Mouse (Mus musculus) limb, embryonic 15.5 days (tissue): ENCODE measurements around the gene Nr2c1. TPM values are rescaled to one million over a fixed set of nuclear protein-coding genes. Genes with fewer than 3 reads are reported as not detected.

Experiments used
- ATAC-seq: fragments of 200-750 bp; cut with Nextera tagmentation; 2 replicates; pipeline ENCODE4 v1.8.0; 2017; ENCODE audit warnings: low read depth, moderate TSS enrichment; ENCODE audit not compliant: insufficient number of reproducible peaks, low FRiP score, low TSS enrichment
- H3K27ac ChIP-seq: fragments of 300-500 bp; sonication (generic); 2 replicates; pipeline ENCODE4 v1.5.1; 2015; ENCODE audit warnings: moderate library complexity, mild to moderate bottlenecking, inconsistent platforms
- H3K27me3 ChIP-seq: fragments of 300-500 bp; sonication (generic); 2 replicates; pipeline ENCODE4 v1.6.1; 2015; ENCODE audit warnings: inconsistent platforms
- H3K36me3 ChIP-seq: fragments of 300-500 bp; sonication (generic); 2 replicates; pipeline ENCODE4 v1.6.1; 2015; ENCODE audit warnings: inconsistent platforms
- H3K4me1 ChIP-seq: fragments of 300-500 bp; sonication (generic); 2 replicates; pipeline ENCODE4 v1.6.1; 2015; ENCODE audit warnings: inconsistent platforms
- H3K4me2 ChIP-seq: fragments of 300-500 bp; sonication (generic); 2 replicates; pipeline ENCODE4 v1.6.1; 2015; ENCODE audit warnings: mild to moderate bottlenecking, inconsistent platforms
- H3K4me3 ChIP-seq: fragments of 300-500 bp; sonication (generic); 2 replicates; pipeline ENCODE4 v1.5.1; 2015; ENCODE audit warnings: mild to moderate bottlenecking, inconsistent platforms
- H3K9ac ChIP-seq: fragments of 300-500 bp; sonication (generic); 2 replicates; pipeline ENCODE4 v1.6.1; 2015; ENCODE audit warnings: inconsistent platforms
- H3K9me3 ChIP-seq: fragments of 300-500 bp; sonication (generic); 2 replicates; pipeline ENCODE4 v1.6.1; 2016; ENCODE audit warnings: inconsistent platforms
- WGBS: fragments of 180-500 bp; shearing (Covaris S2); methylation state at CpG from one replicate; pipeline ENCODE4 v1.1.7; 2015; 5-methylcytosine and 5-hydroxymethylcytosine counted together
- polyA plus RNA-seq: library from polyadenylated mRNA; unstranded; fragments of >200 nt; fragmentation: Nextera tagmentation; extraction: Ambion mirVana; gene quantifications from 2 replicates; pipeline ENCODE4 v1.2.1, GENCODE M21; 2015

Gene Nr2c1
- polyA plus RNA-seq, 1 experiment from 2014 or later, result 8.0 TPM

DNA sequence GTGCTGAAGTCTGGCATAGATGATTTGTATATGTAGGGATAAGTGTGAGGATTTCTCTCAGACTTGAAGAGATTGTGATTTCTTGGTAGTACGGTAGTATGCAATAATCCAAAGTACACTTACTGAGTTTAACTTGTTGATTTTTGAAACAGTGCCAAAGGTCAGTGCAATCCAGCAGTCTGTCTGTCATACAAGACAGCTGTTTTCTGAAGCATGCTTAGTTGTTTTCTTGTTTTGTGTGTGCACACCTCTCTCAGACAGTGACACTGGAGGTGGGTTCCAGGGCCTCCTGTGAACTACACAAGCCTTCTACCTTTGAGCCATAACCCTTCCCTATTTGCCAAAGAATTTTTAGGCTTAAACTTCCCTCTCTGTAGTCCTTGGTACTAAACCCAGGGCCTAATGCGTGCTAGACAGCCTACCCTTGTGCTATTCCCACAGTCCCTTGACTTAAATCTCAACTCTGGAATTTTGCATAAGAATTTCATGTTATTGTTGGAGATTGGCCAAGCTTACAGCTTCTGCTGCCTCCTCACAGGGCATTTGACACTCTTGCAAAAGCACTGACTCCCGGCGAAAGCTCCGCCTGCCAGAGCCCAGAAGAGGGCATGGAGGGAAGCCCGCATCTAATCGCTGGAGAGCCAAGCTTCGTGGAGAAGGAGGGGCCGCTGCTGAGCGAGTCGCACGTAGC lies 23.8 kb downstream of the Nr2c1 start:
- H3K36me3 ChIP-seq, result peaks cover 73% of the 10 kb centered on the region
- 55% methylated on average over 12 of the region's 12 CpGs for WGBS
- H3K9ac ChIP-seq, result no peak overlapping the region
- no peak overlapping the region for H3K4me2 ChIP-seq
- no peaks in the 10 kb centered on the region for H3K27me3 ChIP-seq
- no peak overlapping the region for H3K27ac ChIP-seq
- H3K9me3 ChIP-seq, result no peaks in the 10 kb centered on the region
- no peak overlapping the region for H3K4me3 ChIP-seq
- ATAC-seq, result no peak
- H3K4me1 ChIP-seq, result no peaks in the 10 kb centered on the region

DNA sequence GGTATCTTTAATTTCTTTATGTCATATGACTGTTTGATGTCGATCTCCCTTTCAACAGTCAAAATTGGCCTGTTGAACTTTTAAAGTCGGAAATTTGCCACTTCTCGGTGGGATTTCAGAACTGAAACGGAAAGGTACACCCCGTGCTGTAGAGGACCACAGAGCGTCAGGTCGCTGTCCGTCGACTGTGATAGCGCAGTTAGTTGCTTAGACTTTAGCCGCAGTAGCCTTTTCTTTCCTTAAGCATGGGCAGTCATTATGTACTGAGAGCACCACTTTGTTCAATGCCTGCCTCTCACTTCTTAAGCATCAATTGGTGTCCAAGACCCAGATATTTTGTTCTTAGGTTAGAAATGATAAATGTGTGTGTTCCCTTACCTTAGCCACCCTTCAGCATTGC lies 24.3 kb downstream of the Nr2c1 start:
- Histone ChIP-seq H3K4me2 (no peak overlapping the region), H3K9me3 (no peaks in the 10 kb centered on the region), H3K9ac (no peak overlapping the region), H3K4me3 (no peak overlapping the region), H3K36me3 (peaks cover 68% of the 10 kb centered on the region), H3K27me3 (no peaks in the 10 kb centered on the region), H3K4me1 (no peaks in the 10 kb centered on the region), H3K27ac (no peak overlapping the region)
- ATAC-seq, result no peak
- 79% methylated on average over 11 of the region's 11 CpGs for WGBS

DNA sequence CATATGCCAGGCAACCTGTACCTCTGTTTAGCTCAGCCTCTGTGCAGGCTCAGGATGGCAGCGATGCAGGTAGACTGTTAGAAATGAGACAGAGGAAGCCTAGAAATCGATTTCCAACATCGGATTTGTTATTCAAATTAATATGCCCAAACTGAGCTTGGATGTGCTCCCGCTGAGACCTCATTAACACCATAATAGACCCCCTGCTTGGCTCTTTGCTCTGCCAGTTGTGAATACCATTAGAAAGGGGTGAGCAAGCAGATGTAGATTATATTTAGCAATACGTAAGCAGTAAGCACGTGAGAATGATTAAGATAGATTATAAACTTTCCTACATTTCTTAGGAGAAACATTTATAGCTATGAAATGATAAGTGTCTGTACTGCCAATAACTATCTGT lies 24.9 kb downstream of the Nr2c1 start:
- Histone ChIP-seq H3K4me1 (no peaks in the 10 kb centered on the region), H3K9ac (no peak overlapping the region), H3K36me3 (peaks cover 62% of the 10 kb centered on the region), H3K27ac (no peak overlapping the region), H3K27me3 (no peaks in the 10 kb centered on the region), H3K9me3 (no peaks in the 10 kb centered on the region), H3K4me2 (no peak overlapping the region), H3K4me3 (no peak overlapping the region)
- 74% methylated on average over 6 of the region's 6 CpGs for WGBS
- ATAC-seq, result no peak

DNA sequence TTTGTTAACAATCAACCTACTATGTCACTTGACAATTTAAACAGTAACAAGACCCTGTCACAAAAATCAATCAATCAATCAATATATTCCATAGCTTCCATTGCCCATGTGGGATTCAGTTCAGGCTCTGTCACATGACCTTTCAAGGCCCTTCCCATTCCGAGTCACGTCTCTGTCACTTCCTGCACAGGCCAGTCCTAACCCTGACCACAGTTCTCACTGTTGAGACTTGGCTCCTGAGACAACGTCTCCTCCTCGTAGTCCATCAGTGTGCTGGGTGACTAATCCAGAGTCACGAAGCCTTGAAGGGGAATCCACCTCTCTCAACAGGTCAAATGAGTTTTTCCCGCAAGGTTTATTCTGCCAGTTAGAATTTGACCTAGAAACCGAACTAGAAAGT lies 26.8 kb downstream of the Nr2c1 start:
- Histone ChIP-seq H3K9ac (no peak overlapping the region), H3K4me1 (no peaks in the 10 kb centered on the region), H3K27ac (no peak overlapping the region), H3K9me3 (no peaks in the 10 kb centered on the region), H3K4me2 (no peak overlapping the region), H3K36me3 (peaks cover 49% of the 10 kb centered on the region), H3K27me3 (no peaks in the 10 kb centered on the region), H3K4me3 (no peak overlapping the region)
- no peak for ATAC-seq
- 83% methylated on average over 7 of the region's 7 CpGs for WGBS

DNA sequence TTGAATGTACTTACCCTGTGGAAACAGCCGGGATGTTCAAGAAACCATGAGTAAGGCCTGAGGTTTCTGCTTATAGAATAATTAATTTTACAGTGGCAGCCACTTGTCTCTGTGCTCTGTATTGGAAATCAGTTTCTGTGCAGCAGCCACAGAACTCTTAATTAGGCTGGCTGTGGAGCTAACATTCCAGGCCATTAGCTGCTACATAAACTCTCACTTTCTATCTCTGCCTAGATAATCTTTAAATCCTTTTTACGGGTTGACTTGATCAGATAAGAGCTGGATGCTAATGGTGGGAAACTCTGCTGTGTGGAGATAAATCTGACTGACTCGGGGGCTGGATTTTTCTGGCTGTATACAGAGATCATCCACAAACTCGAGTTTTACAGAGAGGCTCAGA lies 35.4 kb downstream of the Nr2c1 start:
- Histone ChIP-seq H3K4me1 (no peaks in the 10 kb centered on the region), H3K9me3 (no peaks in the 10 kb centered on the region), H3K27ac (no peak overlapping the region), H3K36me3 (peaks cover 41% of the 10 kb centered on the region), H3K27me3 (no peaks in the 10 kb centered on the region), H3K4me2 (no peak overlapping the region), H3K9ac (no peak overlapping the region), H3K4me3 (no peak overlapping the region)
- ATAC-seq, result no peak
- WGBS, result 63% methylated on average over 4 of the region's 4 CpGs

DNA sequence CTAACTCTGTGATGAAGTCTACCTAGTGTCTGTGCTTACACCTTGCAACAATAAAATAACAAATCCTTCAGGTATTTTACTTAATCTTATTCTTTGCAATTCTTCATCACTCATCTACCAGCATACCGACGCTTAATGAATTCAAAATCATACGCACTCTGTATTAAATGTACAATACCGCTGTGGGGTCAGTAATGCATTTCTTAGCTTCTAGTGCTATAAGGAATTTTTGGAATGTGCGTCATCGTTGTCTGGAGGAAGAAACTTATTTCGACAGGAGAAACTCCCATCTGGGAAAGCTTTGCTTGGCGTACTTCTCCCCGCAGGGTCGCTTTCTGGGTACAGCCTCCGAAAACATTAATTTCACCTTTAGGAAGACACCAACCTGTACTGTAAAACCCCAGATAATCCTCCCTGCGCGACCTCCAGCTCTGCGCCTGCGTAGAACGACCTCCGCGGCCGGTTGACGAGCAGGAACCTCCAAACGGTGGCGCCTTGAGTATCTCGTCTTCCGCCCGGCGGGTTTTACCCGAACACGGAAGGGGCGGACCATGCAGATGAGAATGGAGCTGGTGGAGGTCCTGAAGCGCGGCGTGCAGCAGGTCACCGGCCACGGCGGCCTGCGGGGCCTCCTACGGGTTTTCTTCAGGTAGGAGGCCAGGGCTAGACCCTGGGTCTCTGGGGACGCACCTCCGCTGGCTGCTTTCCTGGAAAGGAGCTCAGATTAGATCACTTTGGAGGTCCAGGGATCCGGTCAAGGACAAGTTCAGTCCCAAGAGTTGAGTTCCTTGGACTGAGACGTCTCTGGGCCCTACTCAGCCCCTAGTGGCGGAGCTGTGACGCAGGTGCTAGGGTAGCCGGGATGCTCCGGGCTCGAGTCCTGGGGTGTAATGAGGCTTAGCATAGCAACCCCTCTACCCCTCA lies 50.9 kb downstream of the Nr2c1 start, which contains the start of gene Ndufa12:
TSS of gene Ndufa12 (plus strand) at position 239 of the 924 bp plus-strand sequence.
- peak; percentile 93 for ATAC-seq
- peak within 1 kb of the TSS; percentile 89 for H3K9ac ChIP-seq
- WGBS, result under 1% methylated on average over 46 of the region's 46 CpGs
- peaks cover 7% of the 10 kb centered on the region for H3K4me1 ChIP-seq
- H3K4me3 ChIP-seq, result peak within 1 kb of the TSS; percentile 89
- H3K9me3 ChIP-seq, result no peaks in the 10 kb centered on the region
- peaks cover 28% of the 10 kb centered on the region for H3K36me3 ChIP-seq
- H3K4me2 ChIP-seq, result peak within 1 kb of the TSS; percentile 76
- H3K27ac ChIP-seq, result peak within 1 kb of the TSS; percentile 84
- H3K27me3 ChIP-seq, result no peaks in the 10 kb centered on the region

DNA sequence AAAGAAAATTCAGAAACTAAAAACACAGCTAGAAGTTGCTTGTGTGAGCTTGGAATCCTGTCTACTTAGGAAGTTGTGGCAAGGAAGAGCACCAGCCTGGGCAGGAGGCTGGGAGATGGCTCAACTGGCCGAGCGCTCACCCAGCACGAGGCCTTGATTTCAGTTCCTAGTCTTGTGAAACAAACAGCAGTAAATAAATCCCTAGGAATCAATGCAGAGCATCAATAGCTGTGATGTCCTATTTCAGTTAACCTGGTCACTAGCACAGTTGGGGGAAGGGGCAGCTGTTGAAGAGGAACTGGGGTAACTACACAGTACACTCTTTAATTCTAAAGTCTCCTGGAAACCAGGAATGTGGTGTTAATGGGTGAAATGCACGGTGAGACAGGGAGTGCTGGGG lies 57.1 kb downstream of the Nr2c1 start:
- ATAC-seq, result no peak
- no peak overlapping the region for H3K4me3 ChIP-seq
- H3K4me1 ChIP-seq, result no peaks in the 10 kb centered on the region
- peaks cover 57% of the 10 kb centered on the region for H3K36me3 ChIP-seq
- no peak overlapping the region for H3K27ac ChIP-seq
- WGBS, result 90% methylated on average over 4 of the region's 4 CpGs
- H3K27me3 ChIP-seq, result no peaks in the 10 kb centered on the region
- H3K9me3 ChIP-seq, result no peaks in the 10 kb centered on the region
- no peak overlapping the region for H3K4me2 ChIP-seq
- no peak overlapping the region for H3K9ac ChIP-seq

DNA sequence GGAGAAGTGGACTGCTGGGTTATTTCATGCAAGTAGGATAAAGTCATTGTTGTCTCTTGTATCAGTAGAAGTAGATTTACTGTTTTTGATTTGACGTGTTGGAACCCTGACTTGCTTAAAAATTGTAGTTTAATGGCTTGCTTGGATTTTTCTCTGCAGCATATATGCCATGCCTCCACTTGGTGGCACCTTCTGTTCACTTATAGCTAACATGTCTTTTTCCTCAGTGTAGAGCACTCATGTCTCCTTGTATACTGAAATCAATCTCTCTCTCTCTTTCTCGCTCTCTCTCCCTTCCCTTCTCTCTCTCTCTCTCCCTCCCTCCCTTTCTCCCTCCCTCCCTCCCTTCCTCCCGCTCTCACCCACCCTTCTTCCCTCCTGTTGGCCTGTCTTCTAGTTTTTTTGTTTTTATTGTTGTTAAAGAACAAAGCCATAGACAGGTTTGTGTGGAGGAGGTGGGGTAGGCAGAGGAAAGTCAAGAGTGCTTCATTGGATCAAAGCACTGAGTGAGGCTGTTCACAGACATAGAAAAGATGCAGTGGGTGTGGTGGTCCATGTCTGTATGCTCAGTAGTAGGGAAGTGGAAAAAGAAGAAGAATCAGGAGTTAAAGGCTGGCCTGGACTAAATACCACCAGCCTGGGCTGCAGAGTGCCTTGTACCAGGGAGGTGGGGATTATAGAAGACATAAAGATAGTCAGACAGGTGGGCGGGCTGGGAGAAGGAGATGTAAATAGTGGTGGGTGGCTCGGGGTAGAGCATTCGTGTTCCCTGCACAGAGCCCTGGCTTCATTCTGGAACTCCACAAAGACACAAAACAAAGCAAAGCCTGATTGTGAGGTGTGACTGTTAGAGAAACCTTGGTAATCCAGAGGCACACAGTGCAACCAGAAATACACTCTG lies 63.1 kb downstream of the Nr2c1 start:
- no peaks in the 10 kb centered on the region for H3K9me3 ChIP-seq
- H3K36me3 ChIP-seq, result peaks cover 37% of the 10 kb centered on the region
- no peaks in the 10 kb centered on the region for H3K4me1 ChIP-seq
- H3K4me3 ChIP-seq, result no peak overlapping the region
- no peaks in the 10 kb centered on the region for H3K27me3 ChIP-seq
- H3K27ac ChIP-seq, result no peak overlapping the region
- no peak overlapping the region for H3K4me2 ChIP-seq
- 74% methylated on average over 6 of the region's 6 CpGs for WGBS
- no peak overlapping the region for H3K9ac ChIP-seq
- ATAC-seq, result no peak

DNA sequence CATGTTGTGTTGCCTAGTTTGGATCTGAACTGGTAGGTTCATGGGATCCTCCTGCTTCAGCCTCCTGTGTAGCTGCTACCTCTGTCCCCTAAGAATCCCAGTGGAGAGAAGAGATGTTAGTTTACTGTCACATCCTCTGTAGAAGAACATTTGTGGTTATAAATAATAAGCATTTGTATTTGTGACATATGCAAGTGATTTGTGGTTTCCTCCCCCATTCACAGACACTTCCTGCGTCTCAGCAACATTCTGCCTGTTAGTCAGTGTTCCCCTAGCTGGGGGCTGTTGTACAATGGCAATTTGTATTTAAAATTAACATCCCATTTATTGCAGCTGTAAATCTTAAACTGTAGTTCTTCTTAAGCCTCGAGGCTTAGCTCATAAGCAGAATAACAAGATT lies 63.9 kb downstream of the Nr2c1 start:
- Histone ChIP-seq H3K36me3 (peaks cover 32% of the 10 kb centered on the region), H3K4me3 (no peak overlapping the region), H3K9me3 (no peaks in the 10 kb centered on the region), H3K4me2 (no peak overlapping the region), H3K4me1 (no peaks in the 10 kb centered on the region), H3K27me3 (no peaks in the 10 kb centered on the region), H3K9ac (no peak overlapping the region), H3K27ac (no peak overlapping the region)
- 29% methylated on average over 2 of the region's 2 CpGs for WGBS
- ATAC-seq, result no peak

DNA sequence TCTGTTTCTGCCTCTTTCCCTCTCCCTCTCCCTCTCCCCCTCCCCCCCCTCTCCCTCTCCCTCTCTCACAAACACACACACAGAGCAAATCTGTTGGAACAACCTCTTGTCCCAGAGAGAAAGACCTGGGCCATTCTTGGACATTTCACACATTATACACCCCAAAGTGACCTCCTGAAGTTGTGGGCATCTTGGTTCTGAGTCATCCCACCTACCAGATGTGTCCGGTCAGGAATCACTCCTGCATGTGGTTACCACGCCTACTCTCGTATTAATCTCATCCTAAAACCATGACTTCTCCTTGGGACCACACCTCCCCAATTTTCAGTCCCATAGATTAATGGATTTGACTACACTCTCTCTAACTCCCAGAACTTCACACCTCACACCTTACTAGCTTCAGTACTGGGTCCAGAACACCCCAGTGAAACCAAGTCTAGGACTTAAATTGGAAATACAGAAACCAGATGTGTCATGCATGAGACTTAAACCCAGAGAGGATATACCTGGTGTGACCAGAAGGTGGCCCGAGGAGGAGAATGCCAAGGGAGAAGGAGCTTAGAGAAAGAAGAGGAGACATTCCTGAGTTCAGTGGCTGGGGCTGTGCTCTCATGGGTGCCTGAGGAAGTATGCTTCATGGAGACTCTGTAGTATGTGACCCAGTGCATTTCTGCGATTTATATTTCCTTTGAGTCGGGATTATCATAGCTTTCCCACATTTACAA lies 77.4 kb downstream of the Nr2c1 start:
- H3K4me3 ChIP-seq, result no peak overlapping the region
- H3K27ac ChIP-seq, result no peak overlapping the region
- no peaks in the 10 kb centered on the region for H3K27me3 ChIP-seq
- 68% methylated on average over 6 of the region's 6 CpGs for WGBS
- peaks cover 6% of the 10 kb centered on the region for H3K36me3 ChIP-seq
- no peaks in the 10 kb centered on the region for H3K4me1 ChIP-seq
- no peak for ATAC-seq
- no peaks in the 10 kb centered on the region for H3K9me3 ChIP-seq
- H3K9ac ChIP-seq, result no peak overlapping the region
- H3K4me2 ChIP-seq, result no peak overlapping the region
